Mouse (Mus musculus) small intestine, adult 2 months (tissue): Measurements from ENCODE around the gene Cdk12.

Source experiments
- CTCF ChIP-seq: fragments of 200-500 bp; IDR thresholded peaks from 2 replicates; pipeline ENCODE4 v1.5.1; 2012; ENCODE audit warnings: low read depth, mild to moderate bottlenecking, control low read depth, inconsistent platforms, low read length, moderate library complexity, mixed read lengths; ENCODE audit not compliant: insufficient replicate concordance, insufficient read length; ENCODE audit errors: extremely low read depth
- POLR2A ChIP-seq: fragments of 200-500 bp; IDR thresholded peaks from 2 replicates; pipeline ENCODE4 v1.6.1; 2012; ENCODE audit warnings: low read depth, mild to moderate bottlenecking, control low read depth, inconsistent platforms, low read length, moderate library complexity

DNA sequence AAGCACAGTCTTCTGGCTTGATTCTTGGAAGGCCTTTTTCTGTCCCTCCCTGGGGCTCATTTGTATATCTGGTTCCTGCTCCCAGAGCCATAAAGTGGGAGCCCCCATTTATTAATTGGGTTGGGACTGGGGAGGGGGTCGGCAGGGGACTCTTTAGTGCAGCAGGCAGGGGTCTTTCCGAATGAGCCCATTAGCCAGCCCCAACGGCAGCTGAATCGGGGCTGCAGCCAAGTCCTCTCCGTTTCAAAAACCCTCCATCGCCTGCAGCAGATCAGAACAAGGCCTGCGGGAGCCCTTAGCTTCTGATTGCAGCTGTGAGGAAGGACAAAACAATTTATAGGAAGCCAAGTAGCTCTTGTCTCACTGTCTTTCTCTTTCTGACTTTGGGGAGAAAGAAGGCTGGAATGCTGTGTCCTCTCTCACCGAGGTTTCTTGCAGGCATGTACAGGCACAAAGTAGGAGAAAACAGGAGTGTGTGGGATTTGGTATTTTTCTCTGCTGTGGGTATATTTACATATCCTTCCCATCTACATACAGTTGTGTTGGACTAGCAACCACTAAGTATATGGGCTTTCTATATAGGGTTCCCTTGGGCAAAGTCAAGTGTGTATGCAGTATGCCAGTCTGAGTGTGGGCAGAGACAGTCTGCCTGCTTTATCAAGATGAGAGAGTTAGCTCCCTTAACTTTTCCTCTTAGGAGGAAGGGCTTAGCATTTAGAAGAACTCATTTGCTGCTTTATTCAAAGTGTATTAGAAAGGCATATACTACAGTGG is 58.0 kb downstream of the Cdk12 start:
- TF ChIP-seq POLR2A (no peak), CTCF (no peak)
